Mouse (Mus musculus) brain, embryonic 14.5 days (tissue): ENCODE data around the gene Psma4. TPM values are rescaled to one million over a fixed set of nuclear protein-coding genes. Genes with fewer than 3 reads are reported as not detected.

Experiments used
- DNase-seq: peaks from one replicate; pipeline ENCODE4 v3.0.0-alpha.2; 2011; ENCODE audit warnings: low read depth
- CTCF ChIP-seq: fragments of 200-500 bp; IDR thresholded peaks from 2 replicates; pipeline ENCODE4 v1.5.1; 2012; ENCODE audit warnings: inconsistent platforms, mild to moderate bottlenecking, moderate library complexity, borderline replicate concordance; ENCODE audit not compliant: insufficient read depth, insufficient read length; ENCODE audit errors: extremely low read depth
- POLR2A ChIP-seq: fragments of 200-500 bp; IDR thresholded peaks from 2 replicates; pipeline ENCODE4 v1.6.1; 2012; ENCODE audit warnings: mild to moderate bottlenecking, inconsistent platforms, borderline replicate concordance; ENCODE audit not compliant: poor library complexity, insufficient read depth, insufficient read length, severe bottlenecking; ENCODE audit errors: extremely low read depth
- polyA plus RNA-seq: library from polyadenylated mRNA; depleted of rRNA; stranded (reverse); fragments of >200 nt; gene quantifications from 2 replicates; pipeline ENCODE4 v1.2.3, GENCODE M21; 2012; rRNA removed

The Psma4 gene
- 190 and 217 TPM in 2 replicates for polyA plus RNA-seq

DNA sequence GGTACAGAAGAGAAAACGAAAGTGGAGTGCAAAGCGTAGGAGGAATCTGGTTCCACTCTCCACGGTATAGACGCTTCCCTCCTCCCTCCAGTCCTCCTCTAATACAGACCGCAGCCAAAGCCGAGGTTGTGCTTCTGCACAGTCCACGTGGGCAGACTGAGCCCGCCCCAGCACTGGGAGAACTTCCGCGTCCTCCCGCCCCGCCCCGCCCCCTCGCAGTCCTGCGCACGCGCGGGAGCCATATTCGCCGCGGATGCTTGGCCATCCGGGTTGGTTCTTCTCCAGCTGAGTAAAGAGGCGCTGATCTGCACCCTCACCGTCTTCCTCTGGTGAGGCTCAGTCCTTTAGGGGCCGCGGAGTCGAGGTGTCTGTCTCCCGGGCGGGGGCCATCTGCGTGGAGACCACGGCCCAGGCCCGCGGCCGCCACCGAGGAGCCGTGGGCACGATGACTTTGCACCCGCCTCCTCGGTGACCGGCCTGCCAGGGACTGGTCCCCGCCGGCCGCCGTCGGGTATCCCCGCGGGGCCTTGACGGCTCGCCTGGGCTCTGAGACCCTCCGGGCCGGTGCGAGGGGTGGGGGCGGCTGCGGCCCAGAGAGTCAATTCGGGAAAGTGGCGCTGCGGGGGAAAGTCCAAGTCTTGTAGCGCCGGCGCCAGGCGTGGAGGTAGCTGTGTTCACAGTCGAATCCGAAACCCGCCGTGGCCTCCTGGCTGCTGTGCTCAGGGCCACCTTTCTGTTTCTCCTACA lies at the start of gene Psma4, which contains the start of gene AY074887:
Gene Psma4, plus strand, starts transcription at position 216 of the 747 bp plus-strand sequence.
Gene AY074887, minus strand, starts transcription at position 424 of the 747 bp plus-strand sequence.
- DNase-seq: peak; percentile 98
- TF ChIP-seq POLR2A (peak; percentile 67; the same call in 1 of the 2 replicates), CTCF (no peak)

DNA sequence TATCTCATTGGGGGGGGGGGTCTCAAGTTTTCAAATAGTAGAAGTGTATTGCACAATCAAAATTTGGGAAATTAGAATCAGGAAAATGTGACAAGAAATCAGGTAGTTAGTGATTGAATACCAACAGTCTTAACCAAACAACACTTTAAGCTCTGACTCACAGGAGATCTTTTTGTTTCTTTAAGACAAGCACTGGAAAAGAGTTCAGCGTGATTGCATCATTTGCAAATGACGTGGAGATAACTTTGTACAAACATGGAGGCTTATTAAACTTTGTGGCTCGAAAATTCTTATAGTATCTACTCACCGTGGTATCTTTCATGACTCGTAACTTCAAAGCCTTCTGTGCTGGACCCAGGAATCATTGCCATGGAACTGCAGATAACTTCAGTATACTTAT lies 41.1 kb upstream of the Psma4 start:
- no peak for DNase-seq
- TF ChIP-seq POLR2A (no peak), CTCF (no peak)

GRCm38 (mm10) chr9:54915576-54915975 lies 35.0 kb upstream of the Psma4 start:
- no peak for DNase-seq
- no peak for TF ChIP-seq CTCF
- TF ChIP-seq POLR2A: no peak

DNA sequence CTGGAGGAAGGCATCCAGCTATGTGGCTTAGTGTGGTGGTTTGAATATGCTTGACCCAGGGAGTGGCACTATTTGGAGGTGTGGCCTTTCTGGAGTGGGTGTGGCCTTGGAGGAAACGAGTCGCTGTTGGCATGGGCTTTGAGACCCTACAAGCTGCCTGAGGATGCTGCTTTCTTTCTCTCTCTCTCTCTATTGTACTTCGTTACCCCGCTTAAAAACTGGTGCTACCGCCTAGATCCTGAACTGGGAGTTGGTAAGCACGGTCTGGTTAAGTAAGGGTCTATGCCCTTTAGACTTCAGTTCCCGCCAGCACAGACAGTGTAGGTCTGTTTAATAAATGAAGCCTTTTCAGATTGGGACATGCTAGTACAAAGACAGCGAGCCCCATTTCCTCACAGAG lies 34.2 kb upstream of the Psma4 start:
- DNase-seq: no peak
- no peak for TF ChIP-seq POLR2A
- TF ChIP-seq CTCF: no peak

DNA sequence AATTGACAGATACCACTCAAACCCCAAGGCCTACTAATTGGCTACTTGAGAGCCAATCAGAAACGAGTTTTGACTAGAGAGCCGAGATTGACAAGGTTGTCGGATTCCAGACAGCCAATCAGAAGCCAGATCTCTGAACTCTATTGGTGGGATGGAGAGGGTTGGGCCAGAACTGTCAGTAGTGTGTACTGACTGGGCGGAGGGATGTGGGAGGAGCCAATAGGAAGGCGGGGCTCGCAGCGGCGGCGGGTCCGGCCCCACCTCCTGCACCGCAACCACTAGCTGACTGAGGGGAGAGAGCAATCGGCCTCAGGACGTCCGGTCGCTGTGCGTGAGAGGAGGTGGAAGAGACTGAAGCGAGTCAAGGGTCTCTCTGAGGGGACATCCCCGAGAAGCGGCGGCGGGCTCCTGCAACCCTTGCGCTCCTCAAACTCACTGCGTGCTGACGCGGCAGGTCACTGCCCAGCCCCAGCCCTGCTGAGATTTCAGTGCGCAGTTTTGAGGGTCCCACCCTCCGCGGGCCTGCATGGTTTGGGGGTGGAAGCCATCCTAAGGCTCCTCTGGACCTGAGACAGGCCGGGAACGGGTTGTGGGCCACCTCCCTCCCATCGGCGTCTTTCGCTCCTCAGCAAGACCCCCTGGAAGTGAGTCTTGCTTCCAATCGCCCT lies 33.4 kb upstream of the Psma4 start, which contains the start of gene Hykk:
Gene Hykk, plus strand, starts transcription at position 274 of the 668 bp plus-strand sequence.
- no peak for TF ChIP-seq CTCF
- peak; percentile 29; the same call in 1 of the 2 replicates for TF ChIP-seq POLR2A
- peak; percentile 99 for DNase-seq

GRCm38 (mm10) chr9:54918191-54918590 lies 32.4 kb upstream of the Psma4 start:
- no peak for DNase-seq
- TF ChIP-seq CTCF: no peak
- no peak for TF ChIP-seq POLR2A

DNA sequence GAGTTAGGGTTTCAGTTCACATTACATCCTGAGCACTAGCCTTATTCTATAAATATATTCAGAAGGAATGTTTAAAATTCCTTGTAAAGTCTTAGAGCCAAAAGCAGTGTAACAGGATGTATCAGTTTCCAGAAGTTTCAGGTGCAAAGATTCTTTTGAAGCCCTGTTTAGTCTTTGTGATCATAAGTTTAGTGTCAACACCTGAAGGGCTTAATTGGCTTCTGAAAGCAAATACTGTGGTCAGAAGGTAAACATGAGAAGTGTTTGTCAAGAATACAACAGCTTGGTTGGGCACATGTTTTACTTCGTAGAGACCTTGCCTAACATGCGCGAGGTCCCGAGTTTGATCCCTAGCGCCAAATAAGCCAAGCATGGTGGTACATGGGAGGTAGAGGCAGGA lies 31.8 kb upstream of the Psma4 start:
- TF ChIP-seq POLR2A (no peak), CTCF (no peak)
- DNase-seq: no peak

DNA sequence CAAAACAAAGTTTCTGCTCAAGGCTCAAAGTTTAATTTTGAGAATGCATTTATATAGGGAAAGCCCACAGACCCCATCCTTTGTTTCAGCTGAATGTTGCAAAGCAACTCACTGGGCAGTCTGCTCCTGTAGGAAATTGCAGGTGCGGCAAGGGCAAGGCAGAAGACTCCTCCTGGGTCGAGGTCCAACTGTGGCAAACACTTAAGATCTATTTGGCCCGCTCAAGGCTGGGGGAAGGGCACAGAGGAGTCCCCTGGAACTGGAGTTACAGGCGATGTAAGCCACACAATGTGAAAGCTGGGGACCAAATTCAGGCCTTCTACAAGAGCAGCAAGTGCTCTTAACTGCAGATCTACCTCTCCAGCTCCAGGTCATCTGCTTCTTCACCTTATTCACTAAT lies 30.6 kb upstream of the Psma4 start:
- TF ChIP-seq POLR2A: no peak
- TF ChIP-seq CTCF: no peak
- DNase-seq: no peak

GRCm38 (mm10) chr9:54930741-54931140 lies 19.8 kb upstream of the Psma4 start:
- no peak for TF ChIP-seq POLR2A
- no peak for TF ChIP-seq CTCF

GRCm38 (mm10) chr9:54931765-54932164 lies 18.8 kb upstream of the Psma4 start:
- TF ChIP-seq POLR2A: no peak
- no peak for TF ChIP-seq CTCF
- DNase-seq: no peak

More at GRCm38 (mm10) chr9:54930741-54931140, 19.8 kb upstream of the Psma4 start:
- no peak for DNase-seq

DNA sequence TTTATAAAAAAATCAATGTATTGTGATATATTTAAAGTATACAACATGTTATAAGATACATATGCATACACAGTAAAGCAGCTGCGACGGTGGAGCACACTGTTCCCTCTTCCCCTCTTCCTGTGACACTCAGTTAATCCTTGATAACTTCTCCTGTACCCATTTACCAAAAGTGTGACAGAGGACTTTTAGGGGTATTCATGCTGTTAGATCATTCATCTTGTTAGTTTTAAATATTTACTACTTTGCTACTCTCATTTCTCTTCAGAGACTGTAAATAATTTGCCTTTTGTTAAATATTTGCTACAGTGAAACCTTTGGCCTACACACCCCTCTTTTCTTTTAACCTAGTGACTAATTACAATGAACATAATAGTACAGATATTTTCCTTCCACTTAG lies 18.2 kb upstream of the Psma4 start:
- no peak for TF ChIP-seq POLR2A
- no peak for TF ChIP-seq CTCF
- no peak for DNase-seq
